Mouse (Mus musculus): ENCODE measurements at regions not wholly inside any gene's neighbourhood (a gene's known extent, or its start where the extent isn't known, plus 50 kb on each side); places are given as distances from the start of the nearest gene placed in this dataset.
A peak's percentile ranks its signal among the peaks of the same experiment; 100 is the strongest.
"Not testable (repeated sequence)": the region's sequence is repeated elsewhere in the genome, so short reads cannot be mapped to it uniquely, and the experiment has no call there.

DNA sequence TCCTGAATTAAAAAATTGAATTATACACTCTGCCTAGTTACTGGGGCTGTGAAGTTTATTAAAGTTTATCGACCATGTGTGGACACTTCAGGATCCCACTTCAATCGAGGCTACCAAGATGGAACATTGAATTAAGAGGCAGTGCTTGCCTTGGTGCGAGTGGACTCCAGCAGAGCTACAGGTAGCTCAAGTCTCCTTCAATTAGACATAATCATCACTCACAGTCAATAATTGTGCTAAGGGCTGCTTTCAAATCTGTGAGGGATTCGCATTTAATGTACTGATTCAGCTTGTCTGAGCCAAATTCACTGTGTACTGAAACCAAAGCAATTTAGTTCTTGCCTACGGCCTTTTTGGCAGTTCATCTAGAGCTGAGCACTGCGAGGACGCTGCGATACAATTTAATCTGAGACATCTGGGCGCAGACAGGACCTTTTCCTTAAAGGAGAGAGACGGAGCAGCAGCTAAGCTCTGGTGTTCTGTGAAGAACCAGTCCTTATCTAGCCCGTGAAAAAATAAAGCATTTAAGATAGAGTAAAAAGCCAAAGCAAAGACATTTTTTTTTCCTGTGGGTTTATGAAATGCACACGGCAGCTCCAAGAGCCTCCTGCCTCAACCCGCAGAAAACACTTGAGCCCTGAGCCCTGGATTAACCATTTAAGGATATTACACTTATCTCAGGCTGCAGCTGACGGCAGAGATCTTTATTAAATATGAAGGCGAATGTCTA lies 220.8 kb upstream of the Irx1 start:
- DNase-seq = no peak

- no peak for DNase-seq
Measured at GRCm38 (mm10) chr13:72184846-72185118, 221.3 kb upstream of the Irx1 start.

DNA sequence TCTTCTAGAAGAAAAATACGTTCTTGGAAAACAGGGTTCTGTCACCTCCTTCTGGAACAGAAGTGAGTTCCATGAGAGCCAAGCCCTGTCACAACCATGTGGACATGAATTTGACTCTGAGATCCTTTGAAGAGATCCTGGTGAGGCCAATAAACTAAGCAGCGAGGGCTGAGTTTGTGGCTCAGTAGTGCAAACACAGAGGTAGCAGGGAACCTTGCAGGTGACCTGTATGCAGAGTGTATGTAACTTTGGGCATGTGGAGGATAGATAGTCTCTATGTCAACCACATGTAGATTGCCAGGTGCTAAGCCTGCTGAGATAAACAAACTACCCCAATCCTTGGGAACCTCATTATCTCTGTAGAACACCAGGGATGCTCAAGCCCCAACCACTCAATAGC lies 232.4 kb upstream of the Irx1 start:
- DNase-seq = no peak

GRCm38 (mm10) chr13:72198341-72199105 lies 235.0 kb upstream of the Irx1 start:
- DNase-seq = peak; percentile 17

DNA sequence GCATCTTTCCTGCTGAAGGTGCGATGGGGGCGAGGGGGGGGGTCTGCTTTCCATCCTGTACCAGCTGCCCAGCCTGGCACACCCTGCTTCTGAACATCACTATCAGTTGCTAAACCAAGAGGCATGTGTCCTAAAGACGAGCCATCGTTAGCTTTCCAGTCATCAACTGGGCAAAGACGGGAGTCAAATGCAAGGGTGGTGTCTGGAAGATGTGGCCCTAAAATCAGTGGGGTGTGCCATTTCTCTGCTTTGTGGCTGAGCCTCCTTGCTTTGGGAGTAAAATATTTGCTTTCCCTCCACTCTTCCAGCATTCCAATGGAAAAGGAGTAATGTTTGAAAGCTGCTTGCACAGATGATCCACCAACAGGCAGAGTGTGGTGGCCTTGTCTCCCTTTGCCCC lies 246.0 kb upstream of the Irx1 start:
- DNase-seq = no peak

DNA sequence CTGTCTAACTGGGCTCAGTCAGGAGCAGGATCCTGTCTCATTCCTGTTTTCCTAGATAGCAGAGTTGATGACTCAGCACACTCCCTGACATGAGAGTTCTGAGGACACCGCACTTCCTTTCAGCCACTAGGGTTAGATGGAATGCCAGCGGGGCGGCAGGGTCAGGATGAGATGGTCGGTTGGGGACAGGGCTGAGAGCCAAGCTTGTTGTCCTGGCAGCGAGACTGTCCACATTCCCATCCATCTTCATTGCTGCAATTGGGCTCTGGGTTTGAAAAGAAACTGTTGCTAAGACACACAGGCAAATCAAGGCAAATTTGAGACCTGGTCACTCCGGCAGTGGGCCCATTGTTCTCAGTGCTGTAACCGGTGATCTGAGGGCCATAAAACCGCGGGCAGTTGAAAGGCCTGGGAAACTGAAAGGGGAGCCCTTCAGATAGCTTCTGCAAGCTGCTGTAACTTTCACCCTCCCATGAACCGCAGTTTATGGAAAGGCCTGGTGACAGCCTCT lies 246.5 kb upstream of the Irx1 start:
- no peak for DNase-seq

GRCm38 (mm10) chr13:72210474-72211309 lies 247.2 kb upstream of the Irx1 start:
- DNase-seq = no peak

- DNase-seq = no peak
Measured at GRCm38 (mm10) chr13:72211716-72212115, 248.2 kb upstream of the Irx1 start.

DNA sequence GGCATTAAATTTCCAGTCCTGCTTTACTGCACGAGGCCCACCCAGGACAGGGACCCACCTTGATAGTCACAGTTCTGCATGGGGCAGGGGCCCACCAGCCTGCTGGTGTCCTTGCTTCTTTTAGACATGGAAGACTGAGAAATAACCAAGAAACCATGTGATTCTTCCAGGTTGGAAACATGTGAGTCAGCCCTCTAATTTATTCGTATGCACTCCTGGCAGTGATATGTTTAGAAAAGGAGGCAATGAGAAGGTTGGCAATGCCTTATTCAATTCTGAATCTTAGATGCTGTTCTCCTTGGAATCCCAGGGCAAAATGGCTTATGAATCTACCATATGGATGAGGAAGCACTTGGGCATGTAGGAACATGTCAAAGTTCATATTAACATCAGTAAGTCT lies 249.2 kb upstream of the Irx1 start:
- no peak for DNase-seq

GRCm38 (mm10) chr13:72219329-72219728 lies 255.8 kb upstream of the Irx1 start:
- no peak for DNase-seq

DNA sequence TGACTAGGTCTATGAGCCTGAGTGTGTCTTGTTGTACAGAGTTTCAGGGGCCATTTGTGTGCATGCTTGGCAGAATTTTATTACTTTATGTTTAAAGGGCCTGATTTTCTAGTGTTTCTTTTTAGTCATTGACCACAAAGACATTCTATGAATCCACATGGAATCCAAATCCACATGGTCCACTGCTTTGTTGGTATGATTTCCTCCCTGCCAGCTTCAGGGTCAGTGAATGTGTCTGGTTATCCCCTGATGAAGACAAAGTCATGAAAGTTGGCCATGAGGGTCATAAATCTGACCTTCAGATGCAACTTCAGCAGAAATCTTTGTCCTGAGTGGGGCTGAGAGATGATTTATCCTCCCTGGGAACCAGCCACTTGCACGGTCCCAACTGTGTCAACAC lies 263.6 kb upstream of the Irx1 start:
- DNase-seq = no peak

- no peak for DNase-seq
Measured at GRCm38 (mm10) chr13:72231032-72231591, 267.6 kb upstream of the Irx1 start.

DNA sequence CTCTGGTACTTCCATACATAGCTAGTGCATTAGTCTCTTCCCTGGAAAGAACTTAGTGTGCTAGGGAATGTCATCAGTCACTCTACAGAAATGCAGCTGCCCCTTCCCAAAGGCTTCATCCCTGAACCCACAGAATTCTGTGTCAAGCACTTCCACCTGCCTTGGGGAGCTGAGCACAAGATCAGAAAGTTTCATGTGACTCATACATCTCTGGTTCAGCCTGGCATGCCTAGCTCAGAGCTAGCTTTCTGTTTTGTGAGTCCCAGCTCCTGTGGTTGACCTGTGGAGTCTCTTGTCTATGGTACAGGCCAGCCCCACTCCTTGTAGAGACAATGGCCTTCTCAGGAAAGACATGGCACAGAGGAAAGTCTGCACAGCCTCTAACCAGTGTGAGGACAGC lies 268.6 kb upstream of the Irx1 start:
- no peak for DNase-seq

DNA sequence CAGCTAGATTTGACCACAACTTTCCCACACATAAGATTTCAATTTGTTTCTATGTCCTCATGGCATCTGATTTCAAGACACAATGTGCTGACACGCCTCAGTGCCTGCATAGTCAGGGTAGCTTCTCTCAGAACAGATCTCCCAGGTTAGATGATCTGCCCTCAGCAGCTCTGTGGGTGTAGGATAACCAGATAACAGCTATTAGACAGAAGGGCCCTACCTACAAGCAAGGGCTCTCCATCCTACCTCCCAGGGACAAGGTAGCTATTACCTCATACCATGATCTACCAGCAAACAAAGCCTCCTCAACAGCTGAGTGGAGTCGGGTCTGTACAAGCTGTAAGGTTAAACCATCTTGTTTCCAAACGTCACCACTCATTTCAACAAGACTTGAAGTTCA lies 278.4 kb upstream of the Irx1 start:
- no peak for DNase-seq

GRCm38 (mm10) chr13:72250419-72250818 lies 286.9 kb upstream of the Irx1 start:
- DNase-seq = no peak

DNA sequence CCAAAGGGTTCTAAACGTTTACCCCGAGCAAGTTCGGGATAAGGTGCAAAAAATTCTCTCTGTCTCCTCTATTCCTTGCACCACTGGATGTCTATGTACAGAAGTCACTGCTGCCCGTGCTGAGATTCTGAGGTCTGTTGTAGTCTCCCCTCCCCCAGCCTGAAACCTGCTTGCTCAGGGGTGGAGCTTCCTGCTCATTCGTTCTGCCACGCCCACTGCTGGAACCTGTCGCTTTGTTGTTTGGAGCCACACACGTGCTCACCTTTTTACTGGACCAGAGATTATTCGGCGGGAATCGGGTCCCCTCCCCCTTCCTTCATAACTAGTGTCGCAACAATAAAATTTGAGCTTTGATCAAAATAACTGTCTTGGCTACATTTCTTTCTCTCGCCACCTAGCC lies 289.7 kb upstream of the Irx1 start:
- not testable (repeated sequence) for DNase-seq

- no peak for DNase-seq
Measured at GRCm38 (mm10) chr13:72258794-72259193, 295.3 kb upstream of the Irx1 start.

GRCm38 (mm10) chr13:72264416-72264815 lies 300.9 kb upstream of the Irx1 start:
- no peak for DNase-seq

DNA sequence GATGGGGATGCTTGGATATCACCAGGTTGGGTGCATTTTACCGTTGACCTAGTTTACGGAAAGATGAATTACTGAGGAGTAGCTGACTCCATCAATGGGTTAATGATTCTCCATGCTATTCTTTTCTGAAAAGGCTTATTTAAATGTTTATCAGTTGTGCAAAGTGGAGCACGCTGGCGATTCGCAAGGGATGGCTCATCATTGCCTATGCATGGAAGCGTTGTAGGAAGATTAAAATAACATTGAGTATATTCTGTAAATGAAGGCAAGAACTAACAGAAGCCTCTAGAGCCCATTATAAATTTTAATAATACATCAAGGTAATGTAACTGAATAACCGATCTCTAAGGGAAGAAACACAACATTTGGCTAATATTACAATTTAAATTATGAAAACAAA lies 301.6 kb upstream of the Irx1 start:
- DNase-seq = no peak

DNA sequence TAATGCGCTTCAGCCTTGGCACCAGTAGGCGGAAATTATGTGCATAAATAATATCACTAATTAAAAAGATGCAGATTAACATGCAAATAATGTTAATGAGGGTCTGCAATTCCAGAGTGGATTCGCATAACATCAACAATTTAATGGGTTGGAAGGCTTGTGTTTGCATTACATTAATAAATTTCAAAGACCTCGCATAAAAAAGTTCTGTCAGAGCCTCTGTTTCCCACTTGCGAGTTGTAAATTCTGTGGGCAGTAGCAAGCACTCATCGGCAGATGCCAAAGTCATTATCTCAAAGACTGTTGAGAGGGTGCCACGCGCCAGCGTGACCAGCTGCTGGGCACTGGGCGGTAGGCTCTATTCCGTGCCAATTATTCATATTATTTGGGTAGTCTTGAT lies 302.1 kb upstream of the Irx1 start:
- peak; percentile 8 to 15 for DNase-seq

DNA sequence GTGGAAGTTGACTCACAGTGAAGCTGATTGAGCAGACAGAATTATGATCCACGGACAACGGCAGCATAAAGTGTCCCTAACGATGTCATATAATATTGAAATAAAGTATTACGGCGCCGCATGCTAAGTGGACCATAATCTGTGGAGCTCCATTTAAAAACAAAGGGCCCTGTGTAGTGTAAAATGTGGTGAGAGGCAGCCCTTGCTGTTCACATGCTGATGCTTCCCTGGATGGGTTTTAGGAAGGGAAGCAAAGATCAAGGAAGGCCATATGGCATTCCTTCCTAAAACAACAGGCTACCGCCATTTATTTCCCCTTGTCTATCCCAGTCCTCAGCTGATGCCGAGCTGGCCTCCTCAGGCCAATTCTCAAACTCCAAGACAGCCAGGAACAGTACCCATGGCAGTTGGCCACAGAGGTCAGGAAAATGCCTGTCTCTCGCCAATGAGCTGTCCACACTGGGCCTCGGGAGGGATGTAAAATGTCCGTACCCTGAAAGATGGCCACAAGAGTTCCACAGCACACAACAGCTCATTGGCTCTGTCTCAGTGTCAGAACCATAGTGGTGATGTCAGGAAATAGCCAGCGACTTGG lies 302.7 kb upstream of the Irx1 start:
- DNase-seq = peak; percentile 4 to 16

DNA sequence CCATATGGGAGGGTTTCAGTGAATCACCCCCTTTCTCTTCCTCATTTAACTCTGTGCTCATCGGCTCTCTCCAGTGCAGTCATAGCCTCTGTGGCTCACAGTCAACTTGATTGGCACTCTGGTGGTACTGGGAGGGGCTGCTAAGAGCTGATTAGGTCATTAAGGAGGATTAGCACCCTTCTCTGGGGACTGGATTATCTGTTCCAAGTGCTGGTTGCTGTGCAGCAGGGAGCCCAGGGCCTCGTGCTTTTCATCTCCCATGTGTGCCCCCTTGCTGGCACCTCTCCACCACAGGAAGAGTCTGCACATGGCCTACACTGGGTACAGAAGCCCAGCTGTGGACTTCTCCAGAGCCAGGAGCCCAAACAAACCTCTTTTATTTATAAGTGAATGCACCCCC lies 316.8 kb upstream of the Irx1 start:
- no peak for DNase-seq
